Mouse (Mus musculus): Measurements from ENCODE around the gene Eif2d.

Eif2d gene

GRCm38 (mm10) chr1:131153018-131153629 is at the start of gene Eif2d:
TSS of gene Eif2d (plus strand) at chr1:131153181.
- DNase-seq (ENCODE audit: low spot score), result peak; percentile 48

GRCm38 (mm10) chr1:131103776-131104424 is 49.1 kb upstream of the Eif2d start:
- no peak for DNase-seq (ENCODE audit: low spot score)

- DNase-seq (ENCODE audit: low spot score), result no peak
Measured at GRCm38 (mm10) chr1:131107575-131108308, 45.2 kb upstream of the Eif2d start.

GRCm38 (mm10) chr1:131110525-131111106 is 42.4 kb upstream of the Eif2d start:
- no peak for DNase-seq (ENCODE audit: low spot score)

GRCm38 (mm10) chr1:131112576-131112975 is 40.4 kb upstream of the Eif2d start:
- no peak for DNase-seq (ENCODE audit: low spot score)

- no peak for DNase-seq (ENCODE audit: low spot score)
Measured at GRCm38 (mm10) chr1:131115932-131116331, 37.0 kb upstream of the Eif2d start.

GRCm38 (mm10) chr1:131116430-131117011 is 36.5 kb upstream of the Eif2d start:
- no peak for DNase-seq (ENCODE audit: low spot score)

- DNase-seq (ENCODE audit: low spot score), result no peak
Measured at GRCm38 (mm10) chr1:131118530-131118929, 34.5 kb upstream of the Eif2d start.

GRCm38 (mm10) chr1:131119026-131119425 is 34.0 kb upstream of the Eif2d start:
- DNase-seq (ENCODE audit: low spot score), result no peak

GRCm38 (mm10) chr1:131121987-131122386 is 31.0 kb upstream of the Eif2d start:
- DNase-seq (ENCODE audit: low spot score), result no peak

GRCm38 (mm10) chr1:131123522-131124265 is 29.3 kb upstream of the Eif2d start:
- DNase-seq (ENCODE audit: low spot score), result no peak

- DNase-seq (ENCODE audit: low spot score), result no peak
Measured at GRCm38 (mm10) chr1:131125987-131126744, 26.8 kb upstream of the Eif2d start.

GRCm38 (mm10) chr1:131134231-131134630 is 18.8 kb upstream of the Eif2d start:
- DNase-seq (ENCODE audit: low spot score), result no peak

- DNase-seq (ENCODE audit: low spot score), result no peak
Measured at GRCm38 (mm10) chr1:131134942-131135522, 17.9 kb upstream of the Eif2d start.

- DNase-seq (ENCODE audit: low spot score), result no peak
Measured at GRCm38 (mm10) chr1:131135960-131136629, 16.9 kb upstream of the Eif2d start.

- DNase-seq (ENCODE audit: low spot score), result no peak
Measured at GRCm38 (mm10) chr1:131137111-131137510, 15.9 kb upstream of the Eif2d start.

- DNase-seq (ENCODE audit: low spot score), result no peak
Measured at GRCm38 (mm10) chr1:131137717-131138118, 15.3 kb upstream of the Eif2d start.

- DNase-seq (ENCODE audit: low spot score), result peak; percentile 51
Measured at GRCm38 (mm10) chr1:131138191-131139016, 14.6 kb upstream of the Eif2d start, which contains the start of gene Dyrk3. TSS of gene Dyrk3 (minus strand) at chr1:131138340.

Data from urinary bladder, postnatal 10 days (tissue).